8 mouse cellular contexts compared by ENCODE assay signal in the genomic region with DNA sequence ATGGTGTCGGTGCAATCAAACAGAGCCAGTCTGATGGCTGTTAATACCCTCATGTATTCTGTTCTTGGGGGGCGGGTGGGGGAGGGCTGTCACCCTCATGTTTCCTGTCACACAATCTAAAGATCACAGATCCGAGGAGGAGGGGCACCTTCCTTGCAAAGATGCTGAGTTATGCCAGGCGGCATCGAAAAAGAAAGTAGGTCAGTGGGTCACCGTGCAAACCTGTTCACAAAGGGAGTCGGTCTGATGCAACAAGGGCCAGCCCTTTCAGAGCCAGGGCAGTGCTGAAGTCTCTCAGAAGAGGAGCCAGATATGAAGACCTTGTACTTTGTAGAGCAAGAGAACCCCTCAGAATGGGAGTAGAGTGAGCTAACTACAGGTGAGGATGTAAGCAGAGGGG. TPM values are rescaled to one million over a fixed set of nuclear protein-coding genes. Genes with fewer than 3 reads are reported as not detected.
DNase-seq lines count a peak whose midpoint lies in the region; ATAC-seq and TF ChIP-seq lines count a peak whose summit lies in the region.

No protein-coding gene starts in this region.

- DNase-seq in cerebellum, adult 2 months: peak; percentile 53 to 61
- peak; percentile 96 for DNase-seq in thymus, postnatal 0 days (ENCODE audit: low spot score)
- DNase-seq in heart, embryonic 10.5 days (ENCODE audit: low spot score): no peak
- DNase-seq in right cerebral cortex, postnatal 14 days: no peak
- no peak for DNase-seq in layer of hippocampus, postnatal 25 days (ENCODE audit: extremely low spot score in 1 of 2, low spot score in 1 of 2)

- TF ChIP-seq POLR2A in cerebellum, adult 2 months (IDR thresholded peaks at IDR 0.05; ENCODE audit: borderline replicate concordance, insufficient read depth, low read length): no peak

- H3K4me2 ChIP-seq in liver, embryonic 15.5 days: peak overlapping the region; percentile 27; the same call in 1 of the 2 replicates
- H3K4me2 ChIP-seq in liver, embryonic 12.5 days: no peak overlapping the region
- no peak overlapping the region for H3K4me2 ChIP-seq in liver, embryonic 16.5 days (ENCODE audit: low read depth, low read length)

- TF ChIP-seq CTCF in cerebellum, adult 2 months (IDR thresholded peaks at IDR 0.05; ENCODE audit: borderline replicate concordance, insufficient read depth, low read depth, low read length): no peak

- ATAC-seq in liver, embryonic 15.5 days (ENCODE audit: insufficient read depth): peak; percentile 40; the same call in 1 of the 2 replicates
- ATAC-seq in liver, embryonic 12.5 days: no peak
- peak; percentile 77 for ATAC-seq in liver, embryonic 16.5 days (ENCODE audit: low read depth)

- WGBS in liver, embryonic 15.5 days (ENCODE audit: insufficient replicate concordance): 29% methylated on average over 7 of the region's 7 CpGs
- WGBS in liver, embryonic 12.5 days (ENCODE audit: insufficient replicate concordance): 41% methylated on average over 7 of the region's 7 CpGs
- WGBS in cerebellum, adult 2 months: 10% methylated on average over 7 of the region's 7 CpGs
- 17% methylated on average over 7 of the region's 7 CpGs for WGBS in liver, embryonic 16.5 days (ENCODE audit: insufficient replicate concordance)
- 65% methylated on average over 7 of the region's 7 CpGs for WGBS in heart, embryonic 10.5 days

- H3K4me3 ChIP-seq in liver, embryonic 15.5 days (replicated peaks): no peak overlapping the region
- H3K4me3 ChIP-seq in liver, embryonic 12.5 days: no peak overlapping the region
- peak overlapping the region; percentile 7 for H3K4me3 ChIP-seq in cerebellum, adult 2 months (replicated peaks; ENCODE audit: insufficient read depth, low read depth, low read length)
- no peak overlapping the region for H3K4me3 ChIP-seq in liver, embryonic 16.5 days (ENCODE audit: low read depth, low read length)
- no peak overlapping the region for H3K4me3 ChIP-seq in heart, embryonic 10.5 days

- no peaks in the 10 kb centered on the region for H3K4me1 ChIP-seq in liver, embryonic 15.5 days (replicated peaks)
- peaks cover 4% of the 10 kb centered on the region for H3K4me1 ChIP-seq in liver, embryonic 12.5 days
- peaks cover 12% of the 10 kb centered on the region for H3K4me1 ChIP-seq in cerebellum, adult 2 months (ENCODE audit: control insufficient read depth, insufficient read depth, low read length)
- H3K4me1 ChIP-seq in liver, embryonic 16.5 days (ENCODE audit: control insufficient read depth, low read depth, low read length): no peaks in the 10 kb centered on the region; the same call in 1 of the 2 replicates
- H3K4me1 ChIP-seq in heart, embryonic 10.5 days: peaks cover 11% of the 10 kb centered on the region; the same call in 1 of the 2 replicates

- no peaks in the 10 kb centered on the region for H3K36me3 ChIP-seq in liver, embryonic 15.5 days (replicated peaks)
- no peaks in the 10 kb centered on the region for H3K36me3 ChIP-seq in liver, embryonic 12.5 days
- H3K36me3 ChIP-seq in liver, embryonic 16.5 days (ENCODE audit: control insufficient read depth, insufficient read depth): no peaks in the 10 kb centered on the region
- H3K36me3 ChIP-seq in heart, embryonic 10.5 days: no peaks in the 10 kb centered on the region

- no peak overlapping the region for H3K27ac ChIP-seq in liver, embryonic 15.5 days (replicated peaks)
- H3K27ac ChIP-seq in liver, embryonic 12.5 days: no peak overlapping the region
- no peak overlapping the region for H3K27ac ChIP-seq in cerebellum, adult 2 months (ENCODE audit: insufficient read depth, low read length)
- no peak overlapping the region for H3K27ac ChIP-seq in liver, embryonic 16.5 days (ENCODE audit: low read length)
- no peak overlapping the region for H3K27ac ChIP-seq in heart, embryonic 10.5 days

- no peaks in the 10 kb centered on the region for H3K27me3 ChIP-seq in liver, embryonic 15.5 days
- H3K27me3 ChIP-seq in liver, embryonic 12.5 days (replicated peaks): peaks cover 4% of the 10 kb centered on the region
- no peaks in the 10 kb centered on the region for H3K27me3 ChIP-seq in cerebellum, adult 2 months (ENCODE audit: control insufficient read depth, insufficient read depth, low read length)
- no peaks in the 10 kb centered on the region for H3K27me3 ChIP-seq in liver, embryonic 16.5 days (ENCODE audit: control insufficient read depth, insufficient read depth, low read depth, low read length)
- H3K27me3 ChIP-seq in heart, embryonic 10.5 days (ENCODE audit: insufficient read depth, poor library complexity, severe bottlenecking): peaks cover 23% of the 10 kb centered on the region

- H3K9me3 ChIP-seq in liver, embryonic 15.5 days (replicated peaks): no peaks in the 10 kb centered on the region
- H3K9me3 ChIP-seq in liver, embryonic 12.5 days (replicated peaks): no peaks in the 10 kb centered on the region
- no peaks in the 10 kb centered on the region for H3K9me3 ChIP-seq in liver, embryonic 16.5 days (replicated peaks; ENCODE audit: control insufficient read depth, low read length)
- H3K9me3 ChIP-seq in heart, embryonic 10.5 days: no peaks in the 10 kb centered on the region

- H3K9ac ChIP-seq in liver, embryonic 15.5 days: no peak overlapping the region
- H3K9ac ChIP-seq in liver, embryonic 12.5 days: no peak overlapping the region
- H3K9ac ChIP-seq in liver, embryonic 16.5 days (ENCODE audit: low read depth, low read length): no peak overlapping the region

RNA-seq across cellular contexts. Expression of a gene that starts 39.7 kb away (rescaled TPM):
- polyA plus RNA-seq in liver, embryonic 15.5 days (2015; fragmentation: Nextera tagmentation; extraction: Ambion mirVana): 32.6 and 38.1 TPM in 2 replicates
- 61.0 TPM in 2 replicates for polyA plus RNA-seq in liver, embryonic 12.5 days (2016; fragmentation: Nextera tagmentation; extraction: Ambion mirVana)
- 59.8 and 65.4 TPM in 2 replicates for polyA plus RNA-seq in cerebellum, adult 2 months (2012; rRNA removed)
- 30.6 and 34.1 TPM in 2 replicates for polyA plus RNA-seq in liver, embryonic 16.5 days (2015; fragmentation: Nextera tagmentation; extraction: Ambion mirVana)
- 117 and 123 TPM in 2 replicates for polyA plus RNA-seq in thymus, postnatal 0 days (2015; fragmentation: Nextera tagmentation; extraction: Ambion mirVana)
- 161 and 170 TPM in 2 replicates for polyA plus RNA-seq in heart, embryonic 10.5 days (2016; fragmentation: Nextera tagmentation; extraction: Ambion mirVana)
- 10 to 100 TPM; 36.3 to 36.6 TPM for total RNA-seq in layer of hippocampus, postnatal 25 days (2021)

Comparison
In these comparisons a context has a peak if more than half of its experiments do, and no peak if none do; other contexts are left out.
1. DNase-seq: peak in cerebellum, adult 2 months (2 of 2) and thymus, postnatal 0 days (single experiment); none in heart, embryonic 10.5 days (single experiment), right cerebral cortex, postnatal 14 days (single experiment) and layer of hippocampus, postnatal 25 days (0 of 2).